Mouse (Mus musculus): ENCODE results near the gene St3gal3.

The St3gal3 gene

GRCm38 (mm10) chr4:118017021-118017805 is 117.5 kb downstream of the St3gal3 start:
- no peak for DNase-seq

- DNase-seq: no peak
These were observed 118.3 kb downstream of the St3gal3 start for GRCm38 (mm10) chr4:118016323-118016911.

GRCm38 (mm10) chr4:118015636-118016035 is 119.1 kb downstream of the St3gal3 start:
- DNase-seq: no peak

- no peak for DNase-seq
These were observed 119.6 kb downstream of the St3gal3 start for GRCm38 (mm10) chr4:118015126-118015525.

DNA sequence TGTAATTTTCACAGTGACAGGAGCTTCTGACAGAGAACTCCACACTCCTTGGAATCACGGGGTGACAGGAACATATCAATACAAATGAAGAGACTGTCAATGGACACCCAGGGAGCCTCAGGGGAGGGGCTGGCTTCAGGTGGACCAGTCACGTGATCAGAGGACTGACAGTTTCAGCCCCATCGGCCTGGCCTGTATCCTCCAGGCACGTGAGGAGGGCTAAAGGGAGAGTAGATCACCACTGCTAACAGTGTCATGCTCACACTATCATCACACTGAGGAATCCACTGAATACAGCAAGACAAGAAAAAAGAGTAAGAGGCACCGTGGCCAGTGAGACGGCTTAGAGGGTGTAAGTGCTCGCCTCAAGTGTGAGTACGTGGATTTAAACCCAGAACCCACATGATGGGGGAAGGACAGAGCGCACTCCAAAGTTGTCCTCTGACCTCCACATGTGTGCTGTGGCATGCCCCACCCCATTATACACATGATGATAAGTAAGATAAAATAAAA is 124.0 kb downstream of the St3gal3 start:
- no peak for DNase-seq

GRCm38 (mm10) chr4:118008433-118009033 is 126.2 kb downstream of the St3gal3 start:
- DNase-seq: no peak

DNA sequence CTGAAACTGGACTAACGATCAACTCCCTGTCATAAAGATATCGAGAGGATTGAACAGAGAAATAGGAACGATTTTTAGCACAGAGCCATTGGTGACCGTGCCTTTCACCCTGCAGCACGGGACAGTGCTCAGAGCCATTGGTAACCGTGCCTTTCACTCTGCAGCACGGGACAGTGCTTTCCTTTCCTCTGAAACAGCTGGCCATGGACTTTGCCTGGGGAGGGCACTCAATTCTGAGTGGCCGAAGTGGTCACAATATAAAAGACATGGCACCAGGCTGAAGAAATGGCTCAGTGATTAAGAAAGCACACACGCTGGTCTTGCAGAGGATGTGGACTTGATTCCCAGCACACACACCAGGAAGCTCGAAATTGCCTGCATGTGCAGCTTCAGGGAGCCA is 133.4 kb downstream of the St3gal3 start:
- DNase-seq: peak in 1 of 2 experiments; percentile 68

- peak; percentile 54 to 65 for DNase-seq
These were observed 134.0 kb downstream of the St3gal3 start for GRCm38 (mm10) chr4:118000605-118001208.

DNA sequence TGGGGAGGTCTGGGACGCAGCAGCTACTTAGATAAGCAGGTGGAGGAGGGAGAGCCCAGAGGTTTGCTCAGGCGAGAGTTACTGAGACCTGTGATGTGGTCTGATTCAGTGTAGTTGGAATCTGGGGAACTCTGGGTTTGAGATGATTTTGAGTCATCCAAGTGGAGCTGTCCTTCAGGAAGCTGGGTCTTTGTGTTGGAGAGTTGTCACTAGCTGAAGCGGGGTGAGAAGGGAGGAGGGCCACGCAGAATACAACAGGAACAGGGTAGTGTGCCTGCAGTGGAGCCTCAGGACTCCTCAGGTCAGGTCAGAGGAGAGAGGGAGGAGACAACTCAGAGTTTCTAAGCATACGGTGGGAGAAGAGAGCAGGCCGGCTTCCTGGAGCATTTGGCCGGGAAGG is 134.8 kb downstream of the St3gal3 start:
- DNase-seq: no peak

DNA sequence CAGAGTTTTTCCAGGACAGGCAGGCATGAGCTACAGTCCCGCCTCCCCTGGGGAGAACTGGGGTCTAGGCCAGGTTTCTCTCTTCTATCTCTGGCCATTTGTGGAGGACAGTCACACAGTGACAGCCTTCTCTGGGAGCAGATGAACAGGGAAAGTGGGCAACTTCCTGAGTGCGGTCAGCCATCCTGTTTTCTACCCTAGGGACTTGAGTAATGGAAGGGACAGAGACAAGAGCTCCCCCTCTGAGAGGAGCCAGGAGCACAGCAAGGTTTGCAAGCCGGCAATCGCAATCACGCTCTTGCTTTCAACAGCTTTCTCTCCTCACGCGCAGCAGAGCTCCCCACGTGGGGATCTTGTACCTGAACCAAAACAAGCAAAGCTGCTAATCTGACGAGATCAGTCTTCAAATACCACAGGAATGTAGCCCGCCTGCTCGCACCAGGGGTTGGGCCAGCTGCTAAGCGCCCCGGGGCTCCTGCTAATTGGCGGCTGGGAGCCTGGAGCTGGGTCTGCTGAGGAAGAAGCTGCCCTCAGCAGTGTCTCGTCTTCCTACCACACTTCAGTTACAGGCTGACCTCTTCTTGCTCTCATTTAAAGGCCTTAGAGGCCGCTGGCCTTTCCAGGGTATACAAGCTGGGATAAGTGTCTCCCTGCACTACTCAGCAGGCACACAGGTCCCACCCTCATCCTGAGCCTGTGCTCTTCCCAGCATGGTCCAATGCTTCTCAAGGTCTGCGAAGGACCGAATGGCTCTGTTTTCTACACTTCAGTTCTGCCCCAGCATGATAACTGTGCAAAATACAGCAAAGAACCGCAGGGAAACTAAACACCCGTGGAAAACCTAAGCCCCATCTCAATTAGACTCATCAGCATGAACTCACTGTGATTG is 137.1 kb downstream of the St3gal3 start:
- DNase-seq: peak; percentile 58 to 61

DNA sequence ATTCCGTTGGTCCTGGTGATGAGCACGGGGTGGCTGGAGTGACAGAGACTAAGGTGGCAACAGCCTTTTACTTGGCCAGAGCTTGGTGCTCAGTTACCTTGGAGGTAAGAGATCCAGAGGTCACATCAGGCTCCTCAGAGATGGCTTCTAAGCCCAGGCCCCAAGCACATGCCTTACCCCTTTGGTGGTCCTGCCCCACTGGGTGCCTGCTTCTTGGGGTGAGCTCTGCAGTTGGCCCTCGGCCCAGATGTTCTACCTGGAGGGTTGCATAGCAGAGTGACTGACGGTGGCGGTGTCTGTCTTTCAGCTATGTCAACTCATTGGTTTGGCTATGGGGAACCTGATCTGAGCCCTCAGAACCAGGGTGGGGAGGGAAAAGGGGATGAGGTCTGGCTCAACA is 138.0 kb downstream of the St3gal3 start:
- DNase-seq: peak in 1 of 2 experiments; percentile 31

GRCm38 (mm10) chr4:117995461-117995860 is 139.3 kb downstream of the St3gal3 start:
- DNase-seq: peak in 1 of 2 experiments; percentile 38

GRCm38 (mm10) chr4:117993421-117993820 is 141.3 kb downstream of the St3gal3 start:
- no peak for DNase-seq

DNA sequence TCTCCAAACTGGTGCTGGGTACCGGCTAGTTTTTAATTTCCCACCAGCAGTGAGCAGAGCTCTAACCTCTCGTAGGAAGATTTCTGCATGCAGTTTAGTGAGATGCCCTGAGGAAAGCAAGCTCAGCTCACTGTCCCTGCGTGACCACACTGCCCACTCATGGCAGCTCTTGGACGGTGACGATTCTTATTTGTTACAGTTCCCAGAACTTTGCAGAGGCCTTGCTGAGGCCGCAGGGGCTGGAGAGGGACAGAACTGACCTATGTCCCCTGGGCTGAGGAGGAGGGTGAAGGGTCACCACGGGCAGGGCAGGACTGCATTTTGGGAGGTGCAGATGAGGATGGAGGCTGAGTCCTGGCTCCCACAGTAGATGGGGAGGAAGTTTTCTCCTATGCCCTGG is 141.8 kb downstream of the St3gal3 start:
- DNase-seq: peak in 1 of 2 experiments; percentile 31

GRCm38 (mm10) chr4:117992036-117992435 is 142.7 kb downstream of the St3gal3 start:
- DNase-seq: no peak

GRCm38 (mm10) chr4:117991055-117991627 is 143.6 kb downstream of the St3gal3 start:
- DNase-seq: no peak

GRCm38 (mm10) chr4:117990571-117990970 is 144.1 kb downstream of the St3gal3 start:
- DNase-seq: no peak

DNA sequence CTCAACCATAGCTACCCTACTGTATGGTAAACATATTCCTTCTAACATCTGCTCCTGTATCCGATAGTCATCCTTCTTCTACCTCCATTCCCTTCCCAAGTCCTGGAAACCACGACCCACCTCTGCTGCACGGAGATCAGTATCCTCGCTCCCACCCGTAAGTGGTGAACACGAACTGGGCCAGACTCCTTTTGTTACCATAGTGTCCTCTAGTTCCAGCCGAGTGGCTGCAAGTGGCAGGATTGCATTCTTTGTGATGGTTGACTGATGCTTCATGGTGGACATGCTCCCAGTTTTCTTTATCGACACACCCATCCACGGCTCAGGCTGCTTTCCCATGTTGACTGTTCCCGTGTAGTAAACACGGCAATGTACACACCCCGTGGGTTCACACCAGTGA is 144.9 kb downstream of the St3gal3 start:
- DNase-seq: no peak

- DNase-seq: no peak
These were observed 147.9 kb downstream of the St3gal3 start for GRCm38 (mm10) chr4:117986766-117987165.

GRCm38 (mm10) chr4:117984993-117985587 is 149.6 kb downstream of the St3gal3 start:
- DNase-seq: no peak

GRCm38 (mm10) chr4:117984206-117984605 is 150.5 kb downstream of the St3gal3 start:
- no peak for DNase-seq

Measured in kidney, postnatal 36 days (tissue).